Mouse (Mus musculus): ENCODE measurements around the gene Cenpi.

Cenpi gene

GRCm38 (mm10) chrX:134359336-134359735 lies 51.5 kb downstream of the Cenpi start:
- DNase-seq (ENCODE audit: low read depth in 2 of 2, low spot score in 2 of 2) = no peak

- DNase-seq (ENCODE audit: low read depth in 2 of 2, low spot score in 2 of 2) = no peak
Observed at GRCm38 (mm10) chrX:134362156-134362555, 54.3 kb downstream of the Cenpi start.

GRCm38 (mm10) chrX:134365421-134365820 lies 57.5 kb downstream of the Cenpi start:
- no peak for DNase-seq (ENCODE audit: low read depth in 2 of 2, low spot score in 2 of 2)

- DNase-seq (ENCODE audit: low read depth in 2 of 2, low spot score in 2 of 2) = no peak
Observed at GRCm38 (mm10) chrX:134366547-134366946, 58.7 kb downstream of the Cenpi start.

- no peak for DNase-seq (ENCODE audit: low read depth in 2 of 2, low spot score in 2 of 2)
Observed at GRCm38 (mm10) chrX:134371279-134371678, 63.4 kb downstream of the Cenpi start.

GRCm38 (mm10) chrX:134374190-134374589 lies 66.3 kb downstream of the Cenpi start:
- DNase-seq (ENCODE audit: low read depth in 2 of 2, low spot score in 2 of 2) = no peak

- DNase-seq (ENCODE audit: low read depth in 2 of 2, low spot score in 2 of 2) = no peak
Observed at GRCm38 (mm10) chrX:134384896-134385295, 77.0 kb downstream of the Cenpi start.

- no peak for DNase-seq (ENCODE audit: low read depth in 2 of 2, low spot score in 2 of 2)
Observed at GRCm38 (mm10) chrX:134398972-134399371, 91.1 kb downstream of the Cenpi start.

- DNase-seq (ENCODE audit: low read depth in 2 of 2, low spot score in 2 of 2) = no peak
Observed at GRCm38 (mm10) chrX:134403863-134404583, 96.1 kb downstream of the Cenpi start, which contains the start of gene Drp2. TSS of gene Drp2 (plus strand) at chrX:134404551.

- DNase-seq (ENCODE audit: low read depth in 2 of 2, low spot score in 2 of 2) = no peak
Observed at GRCm38 (mm10) chrX:134404584-134404955, 96.7 kb downstream of the Cenpi start.

- DNase-seq (ENCODE audit: low read depth in 2 of 2, low spot score in 2 of 2) = no peak
Observed at GRCm38 (mm10) chrX:134409354-134409900, 101.5 kb downstream of the Cenpi start.

- no peak for DNase-seq (ENCODE audit: low read depth in 2 of 2, low spot score in 2 of 2)
Observed at GRCm38 (mm10) chrX:134412096-134412495, 104.2 kb downstream of the Cenpi start.

Data from CD8-positive naive resting alpha-beta T cell, adult 2 months (primary cell).